Mouse (Mus musculus) liver, adult 2 months (tissue): ENCODE measurements at regions not wholly inside any gene's neighbourhood (a gene's known extent, or its start where the extent isn't known, plus 50 kb on each side); places are given as distances from the start of the nearest gene placed in this dataset.

ENCODE experiments used
- CTCF ChIP-seq: fragments of 200-500 bp; IDR thresholded peaks from 2 replicates; pipeline ENCODE4 v1.5.1; 2011; ENCODE audit warnings: low read depth, low read length, control low read depth
- POLR2A ChIP-seq: fragments of 200-500 bp; IDR thresholded peaks from 2 replicates; pipeline ENCODE4 v1.6.1; 2011; ENCODE audit warnings: low read length, control low read depth; ENCODE audit not compliant: insufficient read depth; ENCODE audit errors: extremely low read depth

DNA sequence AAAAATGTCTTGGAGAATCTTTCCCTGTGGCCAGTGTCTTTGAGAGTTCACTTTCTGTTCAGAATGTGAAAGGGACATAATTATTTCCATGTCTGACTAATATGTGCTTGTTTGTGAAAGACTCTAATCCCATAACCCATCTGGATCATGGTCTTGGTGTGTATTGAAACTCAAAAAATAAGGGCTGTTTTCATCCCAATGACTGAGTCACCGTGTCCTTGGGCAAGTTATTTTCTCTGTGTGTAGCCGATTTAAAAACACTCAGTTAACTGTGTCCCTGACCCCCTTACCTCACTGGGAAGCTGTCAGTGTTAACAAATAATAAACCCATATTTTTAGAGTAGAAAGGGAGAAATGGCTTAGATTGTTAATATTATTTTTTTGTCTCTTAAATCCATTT is 202.9 kb downstream of the Ibtk start:
- no peak for TF ChIP-seq CTCF
- TF ChIP-seq POLR2A, result no peak
